Mouse (Mus musculus) A20 (cell line): ENCODE results near the gene Zfp715.
A peak's percentile ranks its signal among the peaks of the same experiment; 100 is the strongest.
"Not testable (repeated sequence)": the region's sequence is repeated elsewhere in the genome, so short reads cannot be mapped to it uniquely, and the experiment has no call there.

Experiments
- DNase-seq: peaks from one replicate; pipeline ENCODE4 v3.0.0-alpha.2; 2011; ENCODE audit warnings: low read depth, low spot score

Gene Zfp715

GRCm38 (mm10) chr7:43291524-43291923 lies 21.6 kb downstream of the Zfp715 start:
- no peak for DNase-seq

DNA sequence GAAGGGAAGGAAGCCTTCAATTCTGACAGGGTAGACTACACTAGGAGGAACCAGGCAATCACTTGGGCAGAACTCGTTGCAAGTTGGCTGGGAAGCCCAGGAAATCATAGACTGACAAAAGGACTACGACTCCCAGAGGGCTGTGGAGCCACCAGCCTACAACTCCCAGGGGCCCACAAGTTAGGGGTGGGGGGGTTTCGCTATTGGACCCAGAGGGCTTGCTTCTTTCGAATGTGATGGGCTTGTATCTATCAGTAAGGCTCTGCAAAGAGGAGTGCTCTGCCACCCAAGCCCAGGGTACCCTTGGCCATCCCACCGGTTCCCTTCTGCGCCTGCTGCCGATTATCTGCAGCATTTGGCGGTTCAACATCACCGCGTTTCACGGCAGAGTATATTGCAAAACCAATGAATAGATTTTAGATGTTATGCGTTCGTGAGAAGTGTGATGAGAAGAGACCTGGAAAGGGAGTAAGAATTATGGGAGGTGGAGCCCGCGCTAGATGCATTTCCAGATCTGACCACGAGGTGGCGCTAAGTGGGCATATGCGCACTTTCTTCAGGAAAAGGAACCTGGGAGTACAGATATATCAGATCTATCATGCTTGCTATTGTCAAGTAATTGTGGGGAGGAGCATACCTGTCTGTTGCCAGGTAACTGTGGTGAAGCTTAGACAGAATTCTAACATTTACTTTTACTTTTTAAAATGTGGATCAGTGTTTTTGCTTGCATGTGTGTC lies 30.1 kb downstream of the Zfp715 start:
- peak; percentile 70 for DNase-seq

GRCm38 (mm10) chr7:43282459-43282858 lies 30.6 kb downstream of the Zfp715 start:
- DNase-seq, result no peak

DNA sequence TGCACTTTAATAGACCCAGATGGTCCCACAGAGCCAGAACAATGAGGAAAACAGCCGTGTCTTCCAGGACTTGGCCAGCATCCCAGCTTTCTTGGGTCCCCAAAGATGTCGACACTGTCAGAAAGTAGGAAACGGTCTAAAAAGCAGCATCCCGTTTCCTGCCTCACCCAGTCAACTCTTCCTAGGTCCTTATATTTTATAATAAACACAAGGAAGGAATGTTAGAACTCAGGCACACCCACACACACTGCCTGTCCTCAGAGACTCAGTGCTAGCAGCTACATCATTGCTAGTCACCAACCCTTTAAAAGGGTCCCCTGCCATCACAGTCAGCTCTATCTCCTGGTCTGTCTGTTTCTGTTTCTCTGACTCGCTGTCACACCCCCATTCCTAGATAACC lies 35.7 kb downstream of the Zfp715 start:
- no peak for DNase-seq

DNA sequence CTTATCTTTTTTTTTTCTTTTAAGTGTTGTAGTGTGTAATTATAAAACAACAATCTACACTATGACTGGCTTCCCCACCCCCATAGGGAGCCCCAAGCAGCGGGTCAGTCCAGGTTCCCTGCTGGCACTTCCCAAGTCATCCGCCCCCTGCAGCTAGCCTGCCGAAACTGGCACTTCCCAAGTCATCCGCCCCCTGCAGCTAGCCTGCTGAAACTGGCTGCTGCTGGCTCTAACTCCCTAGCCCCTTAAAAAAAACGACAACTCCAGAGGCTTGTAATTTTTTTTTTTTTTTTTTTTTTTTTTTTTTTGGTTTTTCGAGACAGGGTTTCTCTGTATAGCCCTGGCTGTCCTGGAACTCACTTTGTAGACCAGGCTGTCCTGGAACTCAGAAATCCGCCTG lies 36.9 kb downstream of the Zfp715 start:
- DNase-seq, result not testable (repeated sequence)

DNA sequence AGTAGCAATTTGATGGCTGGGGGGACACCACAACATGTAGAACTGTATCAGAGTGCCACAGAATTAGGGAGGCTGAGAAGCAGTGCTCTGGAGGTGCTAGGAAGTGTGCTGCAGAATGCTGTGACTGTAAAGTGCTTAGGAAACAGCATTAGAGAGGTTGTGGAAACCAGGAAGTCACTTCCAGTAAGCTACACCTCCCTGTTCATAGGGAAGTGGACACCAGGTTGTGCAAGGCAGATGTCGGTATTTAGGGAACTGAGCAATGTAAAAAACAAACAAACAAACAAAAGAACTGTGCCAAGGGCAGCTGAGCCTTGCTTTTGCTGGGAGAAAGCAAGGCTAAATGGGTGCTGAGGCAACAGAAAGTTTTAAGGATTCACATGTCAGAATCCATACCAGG lies 39.6 kb downstream of the Zfp715 start:
- no peak for DNase-seq

- not testable (repeated sequence) for DNase-seq
Measured at GRCm38 (mm10) chr7:43267359-43267758, 45.7 kb downstream of the Zfp715 start.

DNA sequence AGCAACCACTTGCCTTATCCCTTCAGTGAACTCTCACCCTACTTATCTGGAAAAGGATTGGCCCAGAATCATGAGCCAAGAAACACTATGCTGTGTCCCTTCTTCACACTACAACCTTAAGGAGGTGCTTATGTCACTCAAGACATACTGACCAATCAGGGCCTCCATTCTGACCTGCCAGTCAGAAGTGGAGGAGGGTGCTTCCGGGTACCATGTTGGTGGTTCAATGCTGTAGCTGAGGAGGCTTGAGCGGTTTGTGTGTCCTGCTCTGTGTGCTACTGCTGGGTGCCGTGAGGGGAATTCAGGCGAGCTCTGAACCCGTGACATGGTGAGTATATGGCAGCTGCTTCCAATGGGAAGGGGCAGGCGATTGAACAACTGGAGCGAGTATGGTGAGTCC lies 59.6 kb downstream of the Zfp715 start:
- DNase-seq, result no peak

- peak; percentile 26 for DNase-seq
Measured at GRCm38 (mm10) chr7:43250718-43251117, 62.4 kb downstream of the Zfp715 start.
